Mouse (Mus musculus): ENCODE measurements around the gene Usb1.

GRCm38 (mm10) chr8:95352151-95352870 is 20.2 kb downstream of the Usb1 start, which contains the start of gene Mmp15:
- TF ChIP-seq POLR2A (IDR thresholded peaks at IDR 0.05; ENCODE audit: borderline replicate concordance, low read depth, low read length), result no peak
- no peak for TF ChIP-seq CTCF (IDR thresholded peaks at IDR 0.05; ENCODE audit: low read depth, low read length)

Measured in bone marrow macrophage, adult 2 months (primary cell).